Mouse (Mus musculus) kidney, adult 18-20 months (tissue): ENCODE measurements around the gene Sorcs2.

Experiments used
- DNase-seq: peaks from one replicate; pipeline ENCODE4 v3.0.0; 2021

The Sorcs2 gene

GRCm38 (mm10) chr5:36115519-36115918 lies 282.4 kb downstream of the Sorcs2 start:
- DNase-seq: no peak

GRCm38 (mm10) chr5:36113696-36114095 lies 284.2 kb downstream of the Sorcs2 start:
- no peak for DNase-seq

- DNase-seq: no peak
Observed at GRCm38 (mm10) chr5:36112696-36113095, 285.2 kb downstream of the Sorcs2 start.

DNA sequence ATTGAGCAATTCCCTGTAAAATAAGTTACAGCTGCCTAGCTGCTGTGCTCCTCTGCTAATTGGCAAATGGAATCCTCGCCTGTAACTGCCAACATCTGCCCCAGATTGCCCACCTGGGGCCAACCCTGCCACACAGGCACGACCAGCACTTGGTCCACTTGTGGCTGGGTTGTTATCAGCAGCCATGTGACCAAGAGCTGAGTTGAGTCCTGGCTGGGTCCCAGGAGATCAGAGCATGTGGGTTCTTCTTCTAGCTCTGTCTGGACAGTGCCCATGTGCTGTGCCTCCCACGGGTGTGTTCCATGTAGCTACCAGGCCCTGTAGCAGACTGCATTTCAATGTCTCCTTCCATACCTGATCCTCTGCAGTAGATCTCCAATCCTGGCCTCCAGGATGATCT lies 286.4 kb downstream of the Sorcs2 start:
- DNase-seq: no peak

- no peak for DNase-seq
Observed at GRCm38 (mm10) chr5:36108339-36108887, 289.5 kb downstream of the Sorcs2 start.

- DNase-seq: no peak
Observed at GRCm38 (mm10) chr5:36103483-36103882, 294.5 kb downstream of the Sorcs2 start.

DNA sequence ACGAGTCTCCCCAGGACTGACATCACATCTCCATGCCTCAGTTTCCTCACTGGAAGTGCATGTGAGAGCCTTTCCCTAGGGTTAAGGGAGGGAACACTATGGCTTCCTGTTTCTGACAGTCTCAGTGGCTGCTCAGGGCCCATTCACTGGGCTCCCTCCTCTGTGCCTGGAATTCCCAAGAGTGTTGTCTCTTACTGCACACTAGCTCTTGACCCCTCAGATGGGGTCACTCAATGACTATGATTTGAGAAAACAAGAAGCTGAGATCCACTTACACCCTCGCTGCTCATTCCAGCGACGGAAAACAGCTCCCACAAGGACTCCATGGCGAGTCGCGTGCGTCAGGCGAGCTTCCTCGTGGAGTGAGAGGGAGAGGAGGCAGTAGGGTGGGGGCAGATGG lies 296.8 kb downstream of the Sorcs2 start:
- no peak for DNase-seq

GRCm38 (mm10) chr5:36100488-36100887 lies 297.5 kb downstream of the Sorcs2 start:
- DNase-seq: no peak

DNA sequence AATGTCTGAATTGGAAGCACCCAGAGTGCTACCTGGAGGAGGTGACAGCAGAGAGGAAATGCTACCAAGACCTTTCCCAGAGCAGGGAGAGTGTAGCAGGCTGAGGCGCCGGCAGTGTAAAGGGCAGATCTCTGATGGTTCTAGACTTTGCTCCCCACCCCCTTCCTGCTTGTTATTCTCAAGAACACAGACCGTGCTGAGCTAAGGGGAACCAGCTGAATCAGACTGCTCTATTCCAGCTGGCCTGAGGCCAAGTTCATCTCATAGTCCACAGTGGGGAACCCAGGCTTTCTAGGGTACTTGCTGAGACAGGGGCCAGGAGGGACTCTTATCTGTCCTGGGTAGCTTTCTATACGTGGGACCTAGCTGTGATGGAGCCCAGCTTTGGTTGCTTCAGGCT lies 298.3 kb downstream of the Sorcs2 start:
- peak; percentile 66 for DNase-seq

DNA sequence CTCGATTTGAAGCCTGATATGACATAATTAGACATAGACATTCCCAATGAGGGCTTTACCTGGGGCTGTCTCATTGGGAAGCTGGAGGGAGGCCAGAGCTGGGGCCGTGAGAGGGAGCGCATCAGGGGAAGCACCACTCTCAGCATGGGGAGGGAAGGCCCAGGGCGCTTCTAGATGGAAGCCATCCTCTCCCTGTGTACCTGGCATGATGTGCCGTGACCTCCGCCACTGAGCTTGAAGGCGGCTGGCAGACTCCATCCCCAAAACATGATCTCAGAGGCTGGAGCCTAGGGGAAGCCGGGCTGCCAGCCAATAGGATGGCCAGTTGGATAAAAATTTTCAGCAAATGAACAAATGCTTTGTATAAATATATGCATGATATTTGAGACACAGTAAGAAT lies 301.9 kb downstream of the Sorcs2 start:
- no peak for DNase-seq

GRCm38 (mm10) chr5:36090036-36090435 lies 307.9 kb downstream of the Sorcs2 start:
- peak; percentile 42 for DNase-seq

DNA sequence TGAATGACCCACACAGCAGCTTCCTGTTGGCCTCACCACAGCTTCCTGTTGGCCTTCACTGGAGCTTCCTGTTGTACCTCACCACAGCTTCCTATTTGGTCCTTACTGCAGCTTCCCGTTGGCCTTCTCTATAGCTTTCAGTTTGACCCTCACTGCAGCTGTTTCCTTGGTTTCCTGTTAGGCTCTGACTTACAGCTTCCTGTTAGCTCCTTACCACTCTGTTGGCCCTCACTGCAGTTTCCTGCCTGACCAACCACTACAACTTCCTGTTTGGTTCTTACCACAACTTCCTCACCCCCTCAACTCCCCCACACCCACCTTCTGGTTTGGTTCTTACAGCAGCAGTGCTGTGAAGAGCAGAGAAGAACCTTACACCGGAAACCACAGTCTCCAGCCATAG lies 308.7 kb downstream of the Sorcs2 start:
- no peak for DNase-seq

GRCm38 (mm10) chr5:36086931-36087330 lies 311.0 kb downstream of the Sorcs2 start:
- DNase-seq: no peak

DNA sequence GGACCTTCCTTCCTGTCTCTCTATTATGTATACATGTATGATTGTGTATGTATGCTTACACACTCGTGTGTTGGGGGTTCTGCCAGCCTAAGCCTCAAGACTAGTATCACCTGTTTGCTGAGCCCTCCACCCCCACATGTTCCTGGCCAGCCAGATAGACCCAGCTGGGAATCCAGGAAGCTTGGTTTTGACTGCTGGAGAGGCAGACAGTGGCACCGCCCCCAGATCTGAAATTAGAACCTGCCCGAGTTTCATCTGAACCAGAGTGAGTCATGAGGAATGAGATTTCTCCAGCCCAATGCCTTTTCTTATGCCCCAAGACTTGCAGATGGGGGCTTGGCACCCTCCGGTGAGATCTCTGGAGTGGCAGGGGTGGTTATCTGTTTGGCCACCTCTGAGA lies 312.3 kb downstream of the Sorcs2 start:
- no peak for DNase-seq

DNA sequence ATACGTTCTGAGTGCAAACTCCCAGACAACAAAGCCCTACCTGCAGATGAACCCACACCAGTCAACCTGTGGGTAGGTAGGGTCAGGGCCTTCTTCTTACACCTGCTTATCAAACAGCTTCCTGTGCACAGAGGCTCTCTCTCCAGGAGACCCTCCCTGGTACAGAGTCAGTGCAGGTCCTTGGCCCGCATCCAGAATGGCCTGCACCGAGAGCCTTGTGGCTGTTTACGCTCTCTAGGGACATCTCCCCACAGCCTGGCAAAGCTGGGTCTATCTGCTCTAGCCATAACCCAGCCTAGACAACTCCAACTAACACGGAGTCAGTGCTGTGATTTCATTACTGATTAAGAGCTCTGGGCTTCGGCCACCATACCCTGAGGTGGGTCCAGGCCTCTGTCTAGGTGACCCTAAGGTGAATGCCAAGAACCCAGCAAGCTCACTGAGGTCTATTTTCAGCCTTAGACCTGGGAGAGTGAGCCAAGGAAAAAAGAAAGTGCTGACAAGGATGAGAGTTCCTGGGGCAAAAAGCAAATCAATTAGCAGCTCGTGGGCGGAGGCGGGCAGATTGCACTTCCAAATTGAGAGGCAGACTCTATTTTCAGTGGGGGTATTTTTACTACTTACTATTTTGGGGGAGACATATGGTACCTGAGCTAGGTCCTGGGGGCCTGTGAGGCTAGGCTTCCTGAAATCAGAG lies 313.9 kb downstream of the Sorcs2 start:
- peak; percentile 49 for DNase-seq

GRCm38 (mm10) chr5:36081021-36081420 lies 316.9 kb downstream of the Sorcs2 start:
- no peak for DNase-seq

DNA sequence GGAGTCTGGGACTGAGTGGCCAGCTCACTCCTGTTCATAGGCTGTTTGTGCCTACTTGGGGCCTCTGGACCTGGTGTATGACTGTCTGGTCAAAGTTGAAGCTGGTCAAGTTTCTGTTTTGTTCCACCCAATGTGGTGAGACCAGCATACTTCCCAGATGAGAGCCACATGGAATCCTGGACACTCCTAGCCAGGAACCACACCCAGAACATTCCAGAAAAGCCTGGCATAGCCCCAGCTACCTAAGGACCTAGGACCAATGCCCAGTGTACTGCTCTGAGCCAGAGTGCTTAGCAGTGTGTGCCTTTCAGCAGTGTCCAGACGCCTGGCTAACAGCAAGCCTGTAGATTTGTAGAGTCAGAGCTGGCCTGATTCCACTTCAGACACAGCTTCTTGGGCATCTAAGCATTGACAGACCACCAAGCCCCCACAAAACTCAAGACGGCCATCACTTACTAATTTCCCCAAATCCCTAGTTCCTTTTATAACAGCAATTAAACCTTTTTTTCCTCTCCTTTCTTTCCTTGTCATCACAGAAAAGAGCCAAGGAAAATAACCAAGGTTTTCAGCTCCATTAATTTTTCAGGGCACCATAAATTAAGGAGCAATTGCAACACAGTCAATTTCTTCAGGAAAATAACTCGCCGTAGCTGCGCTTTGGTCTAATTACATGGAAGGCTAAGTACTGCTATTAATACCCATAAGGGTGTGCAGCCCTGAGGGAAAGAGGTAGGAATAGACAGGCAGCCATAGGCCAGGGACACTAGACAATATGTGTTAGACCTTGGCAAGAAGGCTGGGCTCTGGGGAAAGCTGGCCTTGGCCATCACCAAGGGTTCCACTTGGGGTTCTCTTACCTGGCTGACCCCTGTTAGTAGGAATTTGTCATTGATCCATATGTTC lies 322.5 kb downstream of the Sorcs2 start:
- DNase-seq: peak; percentile 65

- DNase-seq: no peak
Observed at GRCm38 (mm10) chr5:36069503-36070360, 328.2 kb downstream of the Sorcs2 start.

GRCm38 (mm10) chr5:36067651-36068181 lies 330.2 kb downstream of the Sorcs2 start:
- no peak for DNase-seq

GRCm38 (mm10) chr5:36057804-36058322 lies 340.1 kb downstream of the Sorcs2 start:
- DNase-seq: no peak

DNA sequence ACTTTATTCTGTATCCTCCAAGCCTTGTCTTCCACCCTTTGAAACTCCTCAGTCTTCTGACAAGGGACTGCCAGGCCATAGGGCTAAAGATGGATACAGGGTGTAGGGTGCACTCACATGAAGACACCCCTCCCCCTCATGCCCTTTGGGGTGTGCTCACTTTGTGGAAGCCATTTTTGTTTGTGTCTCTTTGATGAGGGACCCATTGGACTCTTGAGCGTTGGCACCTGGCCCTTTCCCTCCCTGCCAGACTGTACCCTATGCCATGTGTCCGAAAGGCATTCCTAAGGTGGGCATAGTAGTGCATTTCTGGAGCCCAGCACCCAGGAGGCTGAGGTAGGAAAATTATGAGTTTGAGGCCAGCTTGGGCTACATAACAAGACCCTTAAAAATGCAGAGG lies 341.0 kb downstream of the Sorcs2 start:
- no peak for DNase-seq

DNA sequence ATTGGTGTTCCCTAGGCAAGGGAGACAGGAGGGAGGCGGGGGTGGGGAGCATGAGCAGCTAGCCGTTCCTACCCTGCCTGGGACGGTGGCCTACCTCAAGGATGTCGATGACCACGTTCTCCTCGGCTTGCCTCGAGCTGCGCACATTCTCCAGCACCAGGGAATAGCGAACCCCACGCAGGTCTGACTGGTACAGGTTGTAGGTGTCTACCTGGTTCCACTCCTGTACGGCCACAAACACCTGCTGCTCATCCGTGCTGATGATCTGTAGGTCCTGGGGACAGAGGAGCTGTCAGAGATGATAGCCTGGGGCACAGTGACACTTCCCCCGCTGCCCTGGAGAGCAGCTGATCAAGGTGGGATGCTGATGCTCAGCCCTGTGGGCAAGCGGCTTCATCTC lies 342.1 kb downstream of the Sorcs2 start:
- DNase-seq: no peak
